Mouse (Mus musculus): ENCODE data around the gene Gsto2. TPM values are rescaled to one million over a fixed set of nuclear protein-coding genes. Genes with fewer than 3 reads are reported as not detected.
A peak's percentile ranks its signal among the peaks of the same experiment; 100 is the strongest.

Gsto2 gene
- polyA plus RNA-seq (2014; fragmentation: Nextera tagmentation; extraction: Ambion mirVana), result 1.1 and 1.5 TPM in 2 replicates

- peaks cover 16% of the 10 kb centered on the region; the same call in 1 of the 2 replicates for H3K36me3 ChIP-seq (ENCODE audit: control insufficient read depth, insufficient read depth, low read length)
- no peaks in the 10 kb centered on the region for H3K4me1 ChIP-seq (ENCODE audit: control insufficient read depth, insufficient read depth, low read length)
- no peaks in the 10 kb centered on the region for H3K27me3 ChIP-seq (ENCODE audit: control insufficient read depth, insufficient read depth, low read length)
- ATAC-seq (ENCODE audit: insufficient number of reproducible peaks, insufficient read depth, low FRiP score, low read depth), result peak; percentile 100
- peak within 1 kb of the TSS; percentile 74 for H3K4me2 ChIP-seq (replicated peaks; ENCODE audit: low read depth, low read length)
- peak within 1 kb of the TSS; percentile 62 for H3K9ac ChIP-seq (replicated peaks; ENCODE audit: low read depth, low read length)
- H3K4me3 ChIP-seq (ENCODE audit: low read depth, low read length), result peak within 1 kb of the TSS; percentile 52
- peak within 1 kb of the TSS; percentile 78 for H3K27ac ChIP-seq (ENCODE audit: low read length)
- H3K9me3 ChIP-seq (ENCODE audit: control insufficient read depth, low read depth, low read length), result no peaks in the 10 kb centered on the region
- under 1% methylated on average over 49 of the region's 49 CpGs for WGBS
Observed at GRCm38 (mm10) chr19:47865353-47865947, at the start of gene Gsto2. TSS of gene Gsto2 (plus strand) at chr19:47865534.

GRCm38 (mm10) chr19:47817692-47818091 is 47.6 kb upstream of the Gsto2 start:
- Histone ChIP-seq H3K36me3 (ENCODE audit: control insufficient read depth, insufficient read depth, low read length) (no peaks in the 10 kb centered on the region), H3K27me3 (ENCODE audit: control insufficient read depth, insufficient read depth, low read length) (no peaks in the 10 kb centered on the region), H3K27ac (ENCODE audit: low read length) (no peak overlapping the region), H3K4me1 (ENCODE audit: control insufficient read depth, insufficient read depth, low read length) (no peaks in the 10 kb centered on the region), H3K4me2 (replicated peaks; ENCODE audit: low read depth, low read length) (no peak overlapping the region), H3K4me3 (ENCODE audit: low read depth, low read length) (no peak overlapping the region), H3K9ac (replicated peaks; ENCODE audit: low read depth, low read length) (no peak overlapping the region), H3K9me3 (ENCODE audit: control insufficient read depth, low read depth, low read length) (no peaks in the 10 kb centered on the region)
- ATAC-seq (ENCODE audit: insufficient number of reproducible peaks, insufficient read depth, low FRiP score, low read depth), result no peak
- 85% methylated on average over 9 of the region's 9 CpGs for WGBS

GRCm38 (mm10) chr19:47820832-47821493 is 44.4 kb upstream of the Gsto2 start:
- no peaks in the 10 kb centered on the region for H3K27me3 ChIP-seq (ENCODE audit: control insufficient read depth, insufficient read depth, low read length)
- no peak overlapping the region for H3K9ac ChIP-seq (replicated peaks; ENCODE audit: low read depth, low read length)
- H3K4me1 ChIP-seq (ENCODE audit: control insufficient read depth, insufficient read depth, low read length), result no peaks in the 10 kb centered on the region
- no peak overlapping the region for H3K4me2 ChIP-seq (replicated peaks; ENCODE audit: low read depth, low read length)
- WGBS, result 20% methylated on average over 9 of the region's 9 CpGs
- H3K4me3 ChIP-seq (ENCODE audit: low read depth, low read length), result no peak overlapping the region
- H3K9me3 ChIP-seq (ENCODE audit: control insufficient read depth, low read depth, low read length), result no peaks in the 10 kb centered on the region
- H3K27ac ChIP-seq (ENCODE audit: low read length), result no peak overlapping the region
- no peak for ATAC-seq (ENCODE audit: insufficient number of reproducible peaks, insufficient read depth, low FRiP score, low read depth)
- no peaks in the 10 kb centered on the region for H3K36me3 ChIP-seq (ENCODE audit: control insufficient read depth, insufficient read depth, low read length)

GRCm38 (mm10) chr19:47821494-47821872 is 43.9 kb upstream of the Gsto2 start:
- 61% methylated on average over 7 of the region's 7 CpGs for WGBS
- no peak overlapping the region for H3K4me2 ChIP-seq (replicated peaks; ENCODE audit: low read depth, low read length)
- H3K27me3 ChIP-seq (ENCODE audit: control insufficient read depth, insufficient read depth, low read length), result no peaks in the 10 kb centered on the region
- no peaks in the 10 kb centered on the region for H3K9me3 ChIP-seq (ENCODE audit: control insufficient read depth, low read depth, low read length)
- no peaks in the 10 kb centered on the region for H3K4me1 ChIP-seq (ENCODE audit: control insufficient read depth, insufficient read depth, low read length)
- H3K27ac ChIP-seq (ENCODE audit: low read length), result no peak overlapping the region
- ATAC-seq (ENCODE audit: insufficient number of reproducible peaks, insufficient read depth, low FRiP score, low read depth), result no peak
- H3K4me3 ChIP-seq (ENCODE audit: low read depth, low read length), result no peak overlapping the region
- H3K9ac ChIP-seq (replicated peaks; ENCODE audit: low read depth, low read length), result no peak overlapping the region
- H3K36me3 ChIP-seq (ENCODE audit: control insufficient read depth, insufficient read depth, low read length), result no peaks in the 10 kb centered on the region

GRCm38 (mm10) chr19:47822143-47822796 is 43.1 kb upstream of the Gsto2 start:
- H3K36me3 ChIP-seq (ENCODE audit: control insufficient read depth, insufficient read depth, low read length), result no peaks in the 10 kb centered on the region
- no peak overlapping the region for H3K9ac ChIP-seq (replicated peaks; ENCODE audit: low read depth, low read length)
- H3K4me2 ChIP-seq (replicated peaks; ENCODE audit: low read depth, low read length), result no peak overlapping the region
- no peaks in the 10 kb centered on the region for H3K4me1 ChIP-seq (ENCODE audit: control insufficient read depth, insufficient read depth, low read length)
- H3K27me3 ChIP-seq (ENCODE audit: control insufficient read depth, insufficient read depth, low read length), result no peaks in the 10 kb centered on the region
- no peaks in the 10 kb centered on the region for H3K9me3 ChIP-seq (ENCODE audit: control insufficient read depth, low read depth, low read length)
- no peak overlapping the region for H3K27ac ChIP-seq (ENCODE audit: low read length)
- ATAC-seq (ENCODE audit: insufficient number of reproducible peaks, insufficient read depth, low FRiP score, low read depth), result peak; percentile 37; the same call in 1 of the 2 replicates
- H3K4me3 ChIP-seq (ENCODE audit: low read depth, low read length), result no peak overlapping the region
- 24% methylated on average over 8 of the region's 8 CpGs for WGBS

GRCm38 (mm10) chr19:47824026-47824425 is 41.3 kb upstream of the Gsto2 start:
- ATAC-seq (ENCODE audit: insufficient number of reproducible peaks, insufficient read depth, low FRiP score, low read depth), result no peak; the same call in 1 of the 2 replicates

GRCm38 (mm10) chr19:47829913-47830450 is 35.4 kb upstream of the Gsto2 start:
- H3K27me3 ChIP-seq (ENCODE audit: control insufficient read depth, insufficient read depth, low read length), result no peaks in the 10 kb centered on the region
- H3K27ac ChIP-seq (ENCODE audit: low read length), result no peak overlapping the region
- 80% methylated on average over 14 of the region's 14 CpGs for WGBS
- no peak overlapping the region for H3K4me3 ChIP-seq (ENCODE audit: low read depth, low read length)
- ATAC-seq (ENCODE audit: insufficient number of reproducible peaks, insufficient read depth, low FRiP score, low read depth), result no peak
- H3K36me3 ChIP-seq (ENCODE audit: control insufficient read depth, insufficient read depth, low read length), result no peaks in the 10 kb centered on the region
- H3K9ac ChIP-seq (replicated peaks; ENCODE audit: low read depth, low read length), result no peak overlapping the region
- H3K4me1 ChIP-seq (ENCODE audit: control insufficient read depth, insufficient read depth, low read length), result no peaks in the 10 kb centered on the region
- no peaks in the 10 kb centered on the region for H3K9me3 ChIP-seq (ENCODE audit: control insufficient read depth, low read depth, low read length)
- H3K4me2 ChIP-seq (replicated peaks; ENCODE audit: low read depth, low read length), result no peak overlapping the region

More at GRCm38 (mm10) chr19:47824026-47824425, 41.3 kb upstream of the Gsto2 start:
- Histone ChIP-seq H3K27me3 (ENCODE audit: control insufficient read depth, insufficient read depth, low read length) (no peaks in the 10 kb centered on the region), H3K27ac (ENCODE audit: low read length) (no peak overlapping the region), H3K36me3 (ENCODE audit: control insufficient read depth, insufficient read depth, low read length) (no peaks in the 10 kb centered on the region), H3K4me3 (ENCODE audit: low read depth, low read length) (no peak overlapping the region), H3K9ac (replicated peaks; ENCODE audit: low read depth, low read length) (no peak overlapping the region), H3K4me1 (ENCODE audit: control insufficient read depth, insufficient read depth, low read length) (no peaks in the 10 kb centered on the region), H3K9me3 (ENCODE audit: control insufficient read depth, low read depth, low read length) (no peaks in the 10 kb centered on the region), H3K4me2 (replicated peaks; ENCODE audit: low read depth, low read length) (no peak overlapping the region)
- WGBS, result 73% methylated on average over 5 of the region's 5 CpGs

GRCm38 (mm10) chr19:47831111-47831510 is 34.2 kb upstream of the Gsto2 start:
- Histone ChIP-seq H3K27ac (ENCODE audit: low read length) (no peak overlapping the region), H3K27me3 (ENCODE audit: control insufficient read depth, insufficient read depth, low read length) (no peaks in the 10 kb centered on the region), H3K9ac (replicated peaks; ENCODE audit: low read depth, low read length) (no peak overlapping the region), H3K9me3 (ENCODE audit: control insufficient read depth, low read depth, low read length) (no peaks in the 10 kb centered on the region), H3K4me3 (ENCODE audit: low read depth, low read length) (no peak overlapping the region), H3K36me3 (ENCODE audit: control insufficient read depth, insufficient read depth, low read length) (no peaks in the 10 kb centered on the region), H3K4me1 (ENCODE audit: control insufficient read depth, insufficient read depth, low read length) (no peaks in the 10 kb centered on the region), H3K4me2 (replicated peaks; ENCODE audit: low read depth, low read length) (no peak overlapping the region)
- WGBS, result 91% methylated on average over 8 of the region's 8 CpGs
- ATAC-seq (ENCODE audit: insufficient number of reproducible peaks, insufficient read depth, low FRiP score, low read depth), result no peak
